Mouse (Mus musculus) embryonic fibroblast, embryonic 13.5 days (primary cell): Measurements from ENCODE around the gene Ap2a2.

ENCODE experiments used
- CTCF ChIP-seq: IDR thresholded peaks from 2 replicates; pipeline ENCODE4 v1.5.1; 2011; ENCODE audit warnings: mild to moderate bottlenecking, control low read depth, low read length, moderate library complexity, borderline replicate concordance; ENCODE audit not compliant: insufficient read depth
- POLR2A ChIP-seq: IDR thresholded peaks from 2 replicates; pipeline ENCODE4 v1.6.1; 2011; ENCODE audit warnings: low read depth, mild to moderate bottlenecking, control low read depth, low read length, moderate library complexity

- TF ChIP-seq CTCF (no peak), POLR2A (no peak)
Measured at GRCm38 (mm10) chr7:141566587-141566986, 4.6 kb downstream of the Ap2a2 start.
